Mouse (Mus musculus): ENCODE data around the gene Dbil5.

Gene Dbil5

DNA sequence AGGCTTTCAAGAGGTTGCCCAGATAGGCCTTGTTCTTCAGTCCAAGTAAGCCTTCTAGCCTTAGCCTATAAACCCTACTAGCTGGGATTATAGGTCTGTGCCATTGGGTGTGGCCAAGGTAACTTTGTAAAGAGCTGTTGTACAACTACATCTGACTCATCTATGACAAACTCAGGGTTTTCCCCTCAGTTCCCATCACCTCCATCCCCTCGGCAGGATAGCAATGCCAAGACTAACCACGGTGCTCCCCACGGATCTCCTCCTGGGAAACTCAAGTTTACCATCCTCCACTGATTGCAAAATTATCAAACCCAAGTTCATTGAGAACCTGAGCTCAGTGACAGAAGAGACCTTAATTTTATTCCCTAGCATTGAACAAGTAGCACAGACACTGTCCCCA, 18.7 kb downstream of the Dbil5 start:
- no peak for DNase-seq

DNA sequence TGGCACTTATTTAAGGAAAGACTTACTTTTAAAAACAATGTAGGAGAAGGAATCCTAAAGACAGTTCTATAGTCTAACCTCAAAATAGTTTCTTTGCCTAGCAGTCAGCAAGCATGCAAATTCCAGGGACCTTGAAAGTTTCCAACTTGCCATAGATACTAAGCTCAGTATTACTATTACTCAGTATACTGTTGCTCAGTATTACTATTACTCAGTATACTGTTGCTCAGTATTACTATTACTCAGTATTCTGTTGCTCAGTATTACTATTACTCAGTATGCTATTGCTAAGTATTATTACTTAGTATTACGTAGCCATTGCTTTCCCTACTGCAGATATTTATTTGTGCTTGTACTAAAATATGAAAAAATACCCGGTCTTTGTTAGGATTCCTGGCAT, 22.3 kb downstream of the Dbil5 start:
- DNase-seq, result no peak

- peak; percentile 96 for DNase-seq
Measured at GRCm38 (mm10) chr11:76242901-76243810, 25.7 kb downstream of the Dbil5 start, which contains the start of the genes Mrm3 and Glod4. Gene Mrm3 (plus strand): TSS chr11:76243715. Gene Glod4 (minus strand): TSS chr11:76243725.

GRCm38 (mm10) chr11:76243811-76244546, 26.6 kb downstream of the Dbil5 start:
- no peak for DNase-seq

DNA sequence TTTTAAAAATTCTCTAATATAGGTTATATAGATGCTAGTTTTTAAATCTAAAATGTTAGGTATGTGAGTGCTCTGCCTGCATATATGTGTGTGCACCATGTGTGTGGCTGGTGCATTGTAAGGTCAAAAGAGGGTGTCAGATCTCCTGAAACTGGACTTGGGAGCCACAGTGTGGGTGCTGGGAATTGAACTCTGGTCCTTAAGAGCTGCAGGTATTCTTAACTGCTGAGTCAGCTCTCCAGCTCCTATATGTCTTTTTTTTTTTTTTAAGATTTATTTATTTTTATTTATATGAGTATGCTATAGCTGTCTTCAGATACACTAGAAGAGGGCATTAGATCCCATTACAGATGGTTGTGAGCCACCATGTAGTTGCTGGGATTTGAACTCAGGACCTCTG, 29.0 kb downstream of the Dbil5 start:
- DNase-seq, result no peak

DNA sequence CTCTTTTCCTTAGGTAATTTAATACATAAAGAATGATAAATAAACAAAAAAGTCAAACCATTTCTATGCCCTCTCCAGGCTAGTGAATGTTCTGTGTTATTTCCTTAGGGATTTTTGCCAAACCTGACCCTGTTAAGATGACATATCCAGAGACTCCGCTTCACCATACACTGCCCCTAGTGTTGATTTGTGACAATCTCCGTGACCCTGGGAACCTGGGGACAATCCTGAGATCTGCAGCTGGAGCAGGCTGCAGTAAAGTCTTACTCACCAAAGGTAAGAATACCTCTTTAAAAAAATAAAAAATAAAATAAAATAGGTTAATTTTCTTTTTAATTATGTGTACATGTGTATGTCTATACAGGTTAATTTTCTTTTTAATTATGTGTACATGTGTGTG, 29.8 kb downstream of the Dbil5 start:
- no peak for DNase-seq

- peak; percentile 26 for DNase-seq
Measured at GRCm38 (mm10) chr11:76252036-76252435, 34.6 kb downstream of the Dbil5 start.

DNA sequence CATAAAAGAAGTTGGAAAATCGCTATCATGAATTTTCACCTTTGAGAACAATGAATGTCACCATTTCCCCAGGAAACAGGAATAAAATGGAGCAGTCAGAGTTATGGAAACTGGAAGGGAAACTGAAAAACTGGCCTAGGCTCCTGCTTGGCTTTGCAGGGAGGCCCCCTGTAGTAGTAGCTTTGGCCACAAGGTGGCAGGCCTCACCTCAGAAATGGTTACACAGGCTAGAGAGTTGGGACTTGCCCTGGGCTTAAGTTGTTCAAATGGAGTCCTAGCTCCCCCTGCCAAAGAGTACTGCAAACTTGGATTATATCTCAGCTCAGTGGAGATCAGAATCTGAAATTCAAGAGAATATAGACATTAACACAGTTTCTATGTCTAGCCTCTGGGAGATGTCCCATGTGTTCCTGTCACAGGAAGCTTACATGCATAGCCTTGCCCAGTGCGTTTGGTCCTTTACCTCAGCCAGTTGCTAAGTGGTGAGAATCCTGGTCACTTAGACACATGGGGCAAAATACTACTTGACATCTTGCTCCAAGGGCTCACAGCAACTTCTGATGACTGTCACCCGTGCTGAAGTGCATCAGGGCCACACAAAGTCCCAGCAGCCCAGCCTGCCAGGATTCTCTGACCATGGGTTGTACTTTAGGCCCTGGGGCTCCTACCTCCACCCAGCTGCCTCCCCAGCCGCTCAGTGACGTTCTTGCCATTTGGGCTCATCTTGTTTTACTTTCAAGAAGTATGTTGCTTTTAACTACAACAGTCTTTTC, 35.9 kb downstream of the Dbil5 start:
- peak; percentile 92 for DNase-seq

- peak; percentile 26 for DNase-seq
Measured at GRCm38 (mm10) chr11:76253918-76254264, 36.5 kb downstream of the Dbil5 start.

- no peak for DNase-seq
Measured at GRCm38 (mm10) chr11:76255431-76256001, 38.1 kb downstream of the Dbil5 start.

DNA sequence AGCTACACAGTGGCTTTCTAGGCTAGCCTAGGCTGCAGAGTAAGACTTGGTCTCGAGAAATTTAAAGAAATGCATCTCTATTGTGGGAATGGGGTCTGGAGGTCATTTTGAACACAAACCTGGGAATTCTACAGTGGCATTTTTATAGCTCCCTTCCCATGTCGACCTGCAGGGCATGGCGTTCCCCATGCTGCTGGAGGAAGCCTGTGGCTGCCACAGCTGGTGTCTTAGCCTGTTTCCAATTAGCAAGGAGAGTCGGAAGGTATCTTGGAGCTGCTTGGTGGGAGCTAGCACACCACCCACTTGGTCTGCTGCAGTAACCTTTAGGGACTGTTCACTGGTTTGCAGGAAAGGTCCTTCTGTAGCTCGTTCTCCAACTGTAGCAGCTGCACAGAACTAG, 38.7 kb downstream of the Dbil5 start:
- no peak for DNase-seq

GRCm38 (mm10) chr11:76257386-76257785, 40.0 kb downstream of the Dbil5 start:
- no peak for DNase-seq

DNA sequence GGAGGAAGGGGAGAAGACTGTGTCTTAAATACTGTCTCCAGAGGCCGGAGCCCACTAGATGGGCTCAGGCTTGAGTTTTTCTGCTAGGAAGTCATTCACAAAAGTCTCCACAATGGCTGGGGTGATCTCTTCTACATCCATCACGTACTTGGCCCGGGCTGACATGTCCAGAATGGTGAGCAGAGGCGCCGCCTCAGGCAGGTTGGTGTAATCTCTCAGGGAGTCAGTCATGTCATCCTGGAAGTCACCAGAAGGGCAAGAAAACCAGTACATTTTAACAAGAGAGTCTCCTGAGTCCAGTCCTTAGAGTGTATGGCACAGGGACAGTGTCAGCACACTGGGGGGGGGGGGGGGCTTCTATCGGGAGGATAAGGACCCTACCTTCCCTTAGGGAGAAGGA, 41.1 kb downstream of the Dbil5 start:
- DNase-seq, result no peak

DNA sequence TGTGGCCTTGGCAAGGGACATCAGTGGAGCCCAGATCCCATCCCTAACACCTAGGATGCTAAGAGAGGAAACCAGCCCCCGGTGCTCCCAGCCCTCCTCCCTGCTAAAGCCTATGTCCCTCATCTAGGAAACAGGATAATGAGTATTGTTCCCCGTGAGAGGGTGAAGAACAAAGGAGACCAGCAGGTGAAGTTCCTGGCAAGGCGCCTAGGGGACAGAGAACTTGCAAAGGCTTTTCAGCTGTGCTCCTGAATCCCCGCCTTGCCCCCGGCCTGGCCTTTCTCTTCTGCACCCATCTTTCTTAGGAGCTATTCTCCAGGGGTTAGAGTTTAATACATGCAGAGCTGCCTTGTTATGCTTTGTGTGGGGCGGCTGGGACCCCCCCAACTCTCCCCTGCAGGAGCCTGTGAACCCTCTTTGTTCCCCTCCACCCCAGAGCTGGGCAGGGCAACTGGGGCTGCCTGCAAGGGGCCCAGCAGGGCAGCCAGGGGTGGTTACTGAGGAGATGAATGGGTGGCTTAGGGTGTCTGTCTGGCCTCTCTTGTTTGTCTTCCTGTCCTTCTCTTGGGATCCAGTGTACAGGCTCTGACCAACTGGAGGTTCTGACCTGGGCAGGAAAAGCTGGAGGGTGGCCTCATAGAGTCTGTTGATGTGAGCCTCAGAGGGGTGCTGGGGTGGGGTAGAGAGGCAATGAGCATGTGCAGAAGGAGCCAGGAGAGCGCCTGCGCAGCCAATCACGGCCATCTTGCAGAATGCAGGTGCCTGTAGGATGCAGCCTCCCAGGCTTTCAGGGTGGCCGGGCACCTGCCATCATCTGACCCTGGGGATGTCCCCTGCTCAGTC, 43.0 kb downstream of the Dbil5 start:
- no peak for DNase-seq

- no peak for DNase-seq
Measured at GRCm38 (mm10) chr11:76261224-76261623, 43.8 kb downstream of the Dbil5 start.

GRCm38 (mm10) chr11:76262611-76263351, 45.4 kb downstream of the Dbil5 start:
- DNase-seq, result no peak

DNA sequence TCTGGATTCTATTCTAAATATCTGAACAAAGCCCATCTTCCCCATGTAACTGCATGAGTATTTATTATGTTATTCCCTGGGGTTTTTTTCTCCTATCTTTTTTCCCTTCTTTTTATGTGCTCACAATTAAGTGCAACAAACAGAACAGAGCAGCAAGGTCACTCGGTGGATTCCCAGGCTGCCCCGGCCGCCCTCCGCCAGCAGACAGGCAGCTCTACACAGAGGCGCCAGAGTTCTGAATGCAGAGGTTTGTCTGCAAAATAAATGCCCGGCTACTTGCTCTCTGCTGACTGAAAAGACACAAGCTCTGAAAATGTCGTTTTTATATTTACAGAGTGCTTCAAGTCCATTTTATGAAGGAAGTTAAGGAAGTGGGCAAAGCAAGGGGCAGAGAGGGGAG, 50.1 kb downstream of the Dbil5 start:
- DNase-seq, result peak; percentile 33

DNA sequence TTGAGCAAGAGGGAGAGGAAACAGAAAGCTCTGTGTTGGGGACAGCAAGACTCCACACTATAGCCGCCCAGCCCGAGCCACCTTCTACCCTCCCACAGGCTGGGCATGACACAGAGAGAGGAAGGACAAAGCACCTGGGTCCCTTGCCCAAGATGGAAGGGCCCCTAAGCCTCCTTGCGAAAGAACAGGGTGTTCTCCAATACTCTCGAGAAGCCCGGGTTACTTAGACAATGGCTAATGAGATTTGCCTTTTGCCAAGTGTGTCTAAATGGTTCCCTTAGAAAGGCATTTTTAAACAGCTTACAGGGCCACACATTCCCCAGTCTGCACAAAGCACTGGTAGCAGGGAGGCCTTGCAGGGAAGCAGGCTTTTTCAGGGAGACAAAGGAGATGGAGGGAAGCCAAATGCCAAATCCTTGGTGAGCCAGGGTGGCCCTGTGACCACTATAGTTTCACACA, 50.6 kb downstream of the Dbil5 start:
- no peak for DNase-seq

Measured in kidney, postnatal 10 days (tissue).